Mouse (Mus musculus) neutrophil, adult 83 days (primary cell): ENCODE results near the gene Prr5l. TPM values are rescaled to one million over a fixed set of nuclear protein-coding genes. Genes with fewer than 3 reads are reported as not detected.

Experiments
- total RNA-seq, 2 experiments: library from RNA; stranded (reverse); gene quantifications; one replicate each; pipeline ENCODE4 v1.2.4; 2023

The Prr5l gene
- total RNA-seq, result 10 to 100 TPM in 1 of 2 experiments, 1 to 10 TPM in 1; 8.9 to 18.9 TPM

DNA sequence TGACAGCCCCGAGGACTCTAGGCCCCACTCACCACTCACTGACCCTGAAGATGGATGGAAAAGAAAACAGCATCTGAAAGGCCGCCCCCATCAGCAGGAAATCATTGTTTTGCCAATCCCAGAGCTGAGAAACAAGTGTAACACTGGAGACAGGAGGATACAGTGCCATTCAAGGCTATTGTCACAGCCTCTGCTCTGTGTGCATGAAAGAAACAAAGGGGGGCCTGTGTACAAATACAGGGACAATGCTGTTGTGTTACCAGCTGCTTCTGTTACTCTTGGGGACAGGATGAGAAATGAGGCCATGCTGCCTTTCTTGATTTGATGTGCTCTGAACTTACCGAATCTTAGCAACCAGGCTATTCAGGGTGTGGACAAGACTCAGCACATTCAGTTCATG lies at the start of gene Prr5l:
Prr5l (minus strand) TSS at position 30 of the 400 bp plus-strand sequence.

DNA sequence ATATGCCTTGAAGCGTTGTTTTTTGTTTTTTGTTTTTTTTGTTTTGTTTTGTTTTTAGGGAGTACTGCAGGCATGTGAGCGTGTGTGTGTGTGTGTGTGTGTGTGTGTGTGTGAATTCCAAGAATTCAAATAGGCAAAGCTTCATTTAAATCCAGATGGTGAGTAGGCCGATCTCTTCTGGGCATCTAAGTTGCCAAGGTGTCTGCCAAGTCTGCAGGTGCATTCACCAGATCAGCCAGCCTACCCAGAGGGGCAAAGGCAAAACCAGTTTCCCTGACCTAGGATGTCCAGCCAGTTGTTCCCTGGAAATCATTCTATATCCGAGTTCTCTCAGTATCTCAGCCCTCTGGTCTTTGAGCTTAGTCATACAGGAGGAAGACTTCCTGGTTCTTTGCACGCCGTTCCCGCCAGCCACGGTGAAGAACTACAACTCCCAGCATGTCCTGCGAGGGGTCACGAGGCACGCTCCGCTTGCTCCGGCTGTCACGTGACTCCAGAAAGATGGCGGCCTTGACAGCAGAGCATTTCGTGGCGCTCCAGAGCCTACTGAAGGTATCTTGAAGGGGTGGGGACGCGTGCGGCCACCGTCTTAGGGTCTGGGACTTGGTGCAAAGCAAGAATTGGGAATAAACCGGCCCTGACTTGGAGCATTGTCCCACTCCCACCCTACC lies 3.1 kb upstream of the Prr5l start, which contains the start of gene Commd9:
Commd9 (plus strand) TSS at position 480 of the 671 bp plus-strand sequence.

DNA sequence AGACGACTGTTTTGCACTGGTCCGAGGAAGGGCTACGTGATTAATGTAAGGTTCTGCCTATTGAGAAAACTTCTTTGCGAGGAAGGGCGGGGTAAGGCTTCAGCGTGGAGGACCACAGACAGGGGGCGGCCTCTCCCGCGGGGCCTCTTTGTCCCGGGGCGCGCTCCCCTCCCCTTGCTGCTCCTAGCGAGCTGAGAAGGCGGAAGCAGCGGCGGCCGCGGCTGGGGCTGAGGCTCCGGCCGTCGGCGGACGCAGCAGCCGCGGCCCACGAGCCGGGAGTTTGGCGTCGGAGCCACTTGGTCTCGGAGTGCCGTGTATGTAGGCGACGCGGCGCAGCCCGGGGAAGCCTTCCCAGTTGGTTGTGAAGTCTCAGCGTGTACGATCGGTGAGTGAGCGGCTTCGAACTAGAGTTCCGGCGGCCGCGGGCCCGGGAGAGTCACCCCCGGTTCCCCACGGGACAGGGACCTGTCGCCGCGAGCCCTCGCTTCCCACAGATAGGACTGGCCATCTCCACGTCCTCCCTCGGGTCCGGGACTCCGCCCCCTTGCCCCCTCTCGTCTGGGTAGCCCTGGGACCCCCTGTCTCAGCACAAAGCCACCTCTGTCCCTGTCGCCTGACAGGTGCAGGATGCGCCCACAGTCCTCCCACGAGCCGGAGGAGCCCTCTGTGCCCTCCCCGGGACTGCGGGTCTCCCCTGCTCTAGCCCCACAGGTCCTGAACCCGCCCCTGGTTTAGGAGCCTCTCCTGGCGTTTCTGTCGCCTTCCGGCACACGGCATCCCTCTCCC lies 204.4 kb downstream of the Prr5l start, which contains the start of gene Traf6:
Traf6 (plus strand) TSS at position 194 of the 786 bp plus-strand sequence.

Other genes starting within 250 kb of the Prr5l start
- under 1 TPM; 0.29 to 0.46 TPM for gene Rag1, start 233.5 kb downstream of the Prr5l start, total RNA-seq
- gene B230118H07Rik, start 233.5 kb downstream of the Prr5l start, total RNA-seq, result 1 to 10 TPM; 4.3 to 7.9 TPM
- gene Traf6, start 204.6 kb downstream of the Prr5l start, total RNA-seq, result 10 to 100 TPM; 15.3 to 19.5 TPM
- 10 to 100 TPM; 11.5 to 14.0 TPM for gene Commd9, start 3.2 kb upstream of the Prr5l start, total RNA-seq